Mouse (Mus musculus): Measurements from ENCODE around the gene Pde4b.

DNA sequence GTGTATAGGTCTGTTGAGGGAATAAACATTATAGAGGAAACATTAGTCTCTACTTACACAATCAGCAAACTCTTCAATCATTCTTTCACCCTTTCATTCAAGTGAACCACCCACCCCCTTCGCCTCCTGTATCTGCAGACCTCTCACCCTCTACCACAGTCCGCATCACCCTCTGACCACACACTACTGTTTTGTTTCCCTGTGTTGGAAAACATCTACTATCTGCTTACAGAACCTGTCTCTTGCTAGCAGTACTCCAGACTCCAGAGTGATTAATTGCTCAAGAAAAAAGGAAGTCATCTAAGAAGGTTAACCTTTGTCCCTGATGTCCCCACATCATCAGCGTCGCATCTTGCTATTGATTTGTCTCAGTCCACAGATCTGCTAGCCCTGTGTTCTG lies 185.4 kb downstream of the Pde4b start:
- TF ChIP-seq CTCF (IDR thresholded peaks at IDR 0.05; ENCODE audit: low read depth, low read length) (no peak), POLR2A (IDR thresholded peaks at IDR 0.05; ENCODE audit: borderline replicate concordance, low read depth, low read length) (no peak)

Data from bone marrow macrophage, adult 2 months (primary cell).